Mouse (Mus musculus): Measurements from ENCODE around the gene Stard9.
A peak's percentile ranks its signal among the peaks of the same experiment; 100 is the strongest.

Gene Stard9

DNA sequence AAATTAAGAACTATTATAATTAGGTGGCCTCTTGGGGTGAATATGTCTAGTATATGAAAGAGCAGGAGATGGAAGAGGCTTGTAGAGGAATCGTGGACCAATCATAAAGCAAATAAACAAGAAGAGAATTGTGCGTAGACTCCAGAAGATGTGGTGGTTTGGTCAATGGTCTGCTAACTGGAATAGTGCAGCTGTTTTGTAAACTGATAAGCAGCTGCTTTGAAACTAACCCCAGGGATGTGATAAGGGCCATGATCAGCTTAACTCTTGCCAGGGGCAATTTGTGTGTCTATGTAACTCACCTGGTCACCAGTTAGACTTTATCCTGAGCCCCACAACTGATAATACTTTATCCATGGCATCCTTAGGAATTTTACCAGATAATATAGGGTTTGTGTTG lies 2.6 kb downstream of the Stard9 start:
- no peak for DNase-seq (ENCODE audit: low read depth, low spot score)
- H3K27me3 ChIP-seq (ENCODE audit: control insufficient read depth, insufficient read depth, low read length, poor library complexity, severe bottlenecking), result no peaks in the 10 kb centered on the region

DNA sequence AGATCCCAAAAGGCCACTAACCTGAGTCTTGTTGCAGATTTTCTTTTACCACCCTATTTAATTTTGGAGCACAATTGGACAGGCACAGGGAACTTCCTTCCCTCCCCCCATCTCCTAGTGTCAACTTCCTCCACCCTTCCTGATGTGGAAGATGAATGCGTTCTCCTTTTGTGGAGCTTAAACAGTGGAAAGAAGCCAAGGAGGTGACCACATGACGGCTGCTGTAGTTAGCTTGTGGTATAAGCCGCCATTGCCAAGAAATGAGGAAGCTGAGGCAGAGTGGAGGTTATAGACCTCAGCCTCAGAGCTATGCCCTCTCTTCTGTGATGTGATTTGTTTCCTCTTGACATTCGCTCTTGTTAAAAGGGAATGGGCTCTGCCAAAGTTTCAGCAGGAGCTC lies 3.0 kb downstream of the Stard9 start:
- Histone ChIP-seq H3K27me3 (ENCODE audit: control insufficient read depth, insufficient read depth, low read length, poor library complexity, severe bottlenecking) (no peaks in the 10 kb centered on the region), H3K36me3 (ENCODE audit: control insufficient read depth, insufficient read depth, low read length, poor library complexity, severe bottlenecking) (no peaks in the 10 kb centered on the region)
- peak; percentile 42 for DNase-seq (ENCODE audit: low read depth, low spot score)

More for the DNA sequence above, 2.6 kb downstream of the Stard9 start:
- H3K36me3 ChIP-seq (ENCODE audit: control insufficient read depth, insufficient read depth, low read length, poor library complexity, severe bottlenecking), result no peaks in the 10 kb centered on the region

DNA sequence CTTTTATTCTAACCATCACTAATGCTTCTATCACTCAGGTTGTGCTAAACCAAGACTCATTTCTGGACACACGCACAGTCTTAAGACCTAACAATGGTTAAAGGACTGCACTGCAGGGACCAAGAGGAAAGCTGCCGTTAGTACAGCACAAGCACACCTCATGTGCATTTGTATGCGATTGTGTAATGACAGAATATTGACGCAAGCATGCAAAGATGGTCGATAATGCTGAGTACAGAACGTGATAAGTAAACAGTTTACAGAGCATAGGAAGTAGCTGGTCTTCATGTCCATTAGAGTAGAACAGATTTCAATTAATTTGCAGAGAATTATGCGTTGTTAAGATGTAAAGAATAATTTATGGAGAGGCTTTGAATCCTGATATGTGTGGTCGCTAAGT lies 11.9 kb downstream of the Stard9 start:
- DNase-seq (ENCODE audit: low read depth, low spot score), result no peak
- no peaks in the 10 kb centered on the region for H3K27me3 ChIP-seq (ENCODE audit: control insufficient read depth, insufficient read depth, low read length, poor library complexity, severe bottlenecking)
- H3K36me3 ChIP-seq (ENCODE audit: control insufficient read depth, insufficient read depth, low read length, poor library complexity, severe bottlenecking), result no peaks in the 10 kb centered on the region

DNA sequence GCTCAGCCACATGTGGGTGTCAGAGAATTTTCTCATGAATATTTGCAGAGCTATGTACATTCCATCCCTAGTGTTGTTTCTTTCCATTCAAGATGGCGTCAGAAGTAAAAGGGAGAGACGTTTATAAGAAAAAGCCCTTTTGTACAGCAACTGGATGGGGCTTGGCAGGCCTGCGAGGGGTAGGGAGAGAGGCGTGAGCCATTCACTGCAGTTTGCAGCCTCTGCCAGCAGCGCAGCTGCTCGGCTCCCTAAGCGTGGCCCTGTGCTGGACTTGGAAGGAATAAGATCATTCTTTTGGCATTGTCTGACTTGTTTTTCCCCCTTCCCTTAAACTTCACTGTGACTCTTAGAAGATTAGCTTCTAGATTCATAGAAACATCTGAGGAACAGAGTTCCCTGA lies 14.9 kb downstream of the Stard9 start:
- no peaks in the 10 kb centered on the region for H3K27me3 ChIP-seq (ENCODE audit: control insufficient read depth, insufficient read depth, low read length, poor library complexity, severe bottlenecking)
- no peaks in the 10 kb centered on the region for H3K36me3 ChIP-seq (ENCODE audit: control insufficient read depth, insufficient read depth, low read length, poor library complexity, severe bottlenecking)
- DNase-seq (ENCODE audit: low read depth, low spot score), result no peak

DNA sequence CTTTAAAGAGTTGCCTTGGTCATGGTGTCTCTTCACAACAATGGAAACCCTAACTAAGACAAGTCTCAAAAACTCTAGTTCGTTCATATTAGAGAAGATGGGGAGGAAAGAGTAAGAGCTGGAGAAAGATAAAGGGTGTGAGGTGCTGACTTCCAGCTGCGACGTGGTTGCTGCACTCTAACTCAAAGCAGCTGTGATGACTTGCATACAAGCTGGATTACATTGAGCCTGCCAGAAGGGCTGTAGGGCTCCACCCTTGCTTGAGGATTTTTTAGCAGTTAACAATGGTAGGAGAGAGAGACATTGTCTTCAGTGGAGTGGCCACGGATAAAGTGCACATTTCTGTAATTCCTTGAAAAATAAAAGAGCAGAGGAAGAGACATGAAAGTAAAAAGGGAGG lies 17.9 kb downstream of the Stard9 start:
- no peak for DNase-seq (ENCODE audit: low read depth, low spot score)
- H3K27me3 ChIP-seq (ENCODE audit: control insufficient read depth, insufficient read depth, low read length, poor library complexity, severe bottlenecking), result no peaks in the 10 kb centered on the region
- H3K36me3 ChIP-seq (ENCODE audit: control insufficient read depth, insufficient read depth, low read length, poor library complexity, severe bottlenecking), result no peaks in the 10 kb centered on the region

DNA sequence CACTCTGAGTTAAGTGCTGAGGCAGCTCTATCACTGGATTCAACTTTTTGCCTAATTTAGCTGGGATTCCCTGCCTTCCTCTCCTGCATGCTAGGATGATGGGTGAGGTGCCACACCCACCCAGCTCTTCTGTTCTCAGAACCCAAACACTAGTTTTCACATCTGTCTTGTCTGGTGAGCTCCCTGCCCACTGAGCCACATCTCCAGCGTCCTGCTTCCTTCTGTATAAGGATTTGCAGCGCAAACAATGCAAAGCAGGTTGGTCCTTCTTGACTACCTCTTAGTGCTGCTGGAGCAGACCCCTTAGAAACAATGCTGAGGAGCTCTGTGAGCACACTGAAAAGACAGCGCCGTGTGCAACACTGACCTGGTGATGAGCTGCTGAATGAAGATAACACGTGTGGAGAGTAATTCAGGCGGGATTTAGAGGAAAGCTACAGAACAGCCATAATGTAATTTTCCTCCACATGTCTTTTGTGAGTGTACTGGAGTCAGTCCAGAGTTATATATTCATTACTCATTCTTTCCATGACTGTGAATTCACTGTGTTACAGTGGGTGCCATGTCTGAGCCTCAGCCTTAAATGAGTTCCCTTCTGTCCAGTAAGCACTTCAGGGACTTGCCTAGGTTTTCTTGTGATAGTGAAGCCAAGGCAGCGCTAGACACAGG lies 23.5 kb downstream of the Stard9 start:
- H3K36me3 ChIP-seq (ENCODE audit: control insufficient read depth, insufficient read depth, low read length, poor library complexity, severe bottlenecking), result no peaks in the 10 kb centered on the region
- DNase-seq (ENCODE audit: low read depth, low spot score), result no peak

DNA sequence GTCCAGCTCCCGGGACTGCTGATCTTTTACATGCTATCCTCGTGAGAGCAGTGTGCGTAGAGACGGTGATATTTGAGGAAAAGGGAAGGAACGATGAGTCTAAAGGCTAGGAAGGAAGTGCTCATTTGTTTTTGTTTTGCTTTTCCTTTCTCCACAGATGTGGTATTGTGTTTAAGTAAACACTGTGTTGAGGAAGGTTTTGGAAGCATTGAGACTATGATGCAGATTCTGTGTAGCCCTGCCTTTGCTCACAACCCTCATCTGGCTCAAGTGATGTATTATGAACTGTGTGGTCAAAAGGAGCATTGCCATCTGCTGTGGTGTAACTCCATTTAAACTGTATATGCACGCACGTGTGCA lies 24.0 kb downstream of the Stard9 start:
- Histone ChIP-seq H3K36me3 (ENCODE audit: control insufficient read depth, insufficient read depth, low read length, poor library complexity, severe bottlenecking) (no peaks in the 10 kb centered on the region), H3K27me3 (ENCODE audit: control insufficient read depth, insufficient read depth, low read length, poor library complexity, severe bottlenecking) (no peaks in the 10 kb centered on the region)
- no peak for DNase-seq (ENCODE audit: low read depth, low spot score)

More for the DNA sequence above, 23.5 kb downstream of the Stard9 start:
- H3K27me3 ChIP-seq (ENCODE audit: control insufficient read depth, insufficient read depth, low read length, poor library complexity, severe bottlenecking), result no peaks in the 10 kb centered on the region

DNA sequence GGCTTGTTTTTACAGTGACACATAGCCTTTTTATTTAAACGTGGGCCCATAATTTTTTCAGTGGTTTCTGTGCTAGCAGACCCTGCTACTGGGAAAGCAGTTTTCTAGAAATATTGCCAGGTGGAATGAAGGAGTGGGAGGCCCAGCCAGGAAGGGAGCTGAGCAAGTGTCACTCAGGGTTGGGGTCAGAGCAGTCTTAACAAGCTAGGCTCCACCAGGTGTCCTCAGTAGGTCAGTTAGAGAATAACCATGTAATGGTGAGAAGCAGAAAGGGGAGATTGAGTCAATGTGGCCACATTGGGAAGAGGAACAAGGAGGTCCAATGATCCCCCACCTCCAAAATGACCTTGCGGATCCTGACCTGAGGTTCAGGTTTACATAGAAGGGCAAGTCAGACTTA lies 25.8 kb downstream of the Stard9 start:
- no peaks in the 10 kb centered on the region for H3K36me3 ChIP-seq (ENCODE audit: control insufficient read depth, insufficient read depth, low read length, poor library complexity, severe bottlenecking)
- no peaks in the 10 kb centered on the region for H3K27me3 ChIP-seq (ENCODE audit: control insufficient read depth, insufficient read depth, low read length, poor library complexity, severe bottlenecking)
- DNase-seq (ENCODE audit: low read depth, low spot score), result no peak

DNA sequence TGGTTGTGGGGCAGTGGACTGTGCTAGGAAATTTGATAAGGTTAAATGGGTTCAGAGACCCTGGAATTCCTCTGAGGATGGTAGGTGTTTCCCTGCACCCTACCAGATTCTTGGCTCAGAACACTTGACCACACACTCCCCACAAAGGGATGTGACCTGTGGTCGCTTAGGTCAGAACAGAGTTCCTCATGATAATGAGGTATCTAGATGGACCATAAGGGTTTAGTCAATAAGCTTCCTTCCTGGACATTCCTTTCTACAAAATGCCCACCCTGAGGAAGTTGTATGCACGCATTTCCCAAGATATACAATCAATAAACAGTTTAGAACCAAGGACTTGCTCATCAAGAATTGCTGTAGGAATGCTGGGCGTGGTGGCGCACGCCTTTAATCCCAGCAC lies 27.0 kb downstream of the Stard9 start:
- DNase-seq (ENCODE audit: low read depth, low spot score), result no peak
- Histone ChIP-seq H3K36me3 (ENCODE audit: control insufficient read depth, insufficient read depth, low read length, poor library complexity, severe bottlenecking) (no peaks in the 10 kb centered on the region), H3K27me3 (ENCODE audit: control insufficient read depth, insufficient read depth, low read length, poor library complexity, severe bottlenecking) (no peaks in the 10 kb centered on the region)

DNA sequence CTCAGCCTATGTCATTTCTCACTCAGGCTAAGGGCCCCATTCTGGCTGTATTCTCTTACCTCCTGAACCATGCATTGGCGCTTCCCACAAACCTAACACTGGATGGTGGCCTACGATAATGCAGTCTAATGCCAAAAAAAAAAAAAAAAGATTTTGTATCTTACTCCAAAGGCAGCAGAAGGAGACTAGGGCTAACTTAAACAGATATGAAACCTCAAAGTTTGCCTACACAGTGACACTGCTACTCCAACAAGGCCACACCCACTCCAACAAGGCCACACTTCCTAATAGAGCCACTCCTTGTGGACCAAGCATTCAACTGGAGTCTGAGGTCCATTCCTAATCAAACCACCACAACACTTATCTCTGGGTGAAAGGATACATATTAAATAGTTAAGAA lies 27.8 kb downstream of the Stard9 start:
- DNase-seq (ENCODE audit: low read depth, low spot score), result no peak
- Histone ChIP-seq H3K36me3 (ENCODE audit: control insufficient read depth, insufficient read depth, low read length, poor library complexity, severe bottlenecking) (no peaks in the 10 kb centered on the region), H3K27me3 (ENCODE audit: control insufficient read depth, insufficient read depth, low read length, poor library complexity, severe bottlenecking) (no peaks in the 10 kb centered on the region)

DNA sequence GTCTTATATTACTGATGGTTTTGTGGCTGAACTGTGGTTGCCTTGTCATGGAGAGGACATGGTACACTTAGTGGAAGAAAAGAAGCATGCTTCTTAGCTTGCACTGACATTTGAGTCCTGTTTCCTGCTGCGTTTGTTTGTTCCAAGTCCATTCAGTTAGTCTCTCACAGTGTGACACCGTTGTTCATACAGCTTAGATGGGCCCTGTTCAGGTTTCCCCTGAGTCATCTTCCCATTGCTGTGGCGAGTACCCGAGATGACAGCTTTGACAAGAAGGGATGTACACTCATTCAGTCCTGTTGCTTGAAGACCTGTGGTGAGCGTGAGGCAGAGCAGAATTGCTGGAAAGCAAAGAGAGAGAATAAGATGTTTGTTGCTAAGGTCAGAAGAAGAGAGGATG lies 29.6 kb downstream of the Stard9 start:
- DNase-seq (ENCODE audit: low read depth, low spot score), result no peak

DNA sequence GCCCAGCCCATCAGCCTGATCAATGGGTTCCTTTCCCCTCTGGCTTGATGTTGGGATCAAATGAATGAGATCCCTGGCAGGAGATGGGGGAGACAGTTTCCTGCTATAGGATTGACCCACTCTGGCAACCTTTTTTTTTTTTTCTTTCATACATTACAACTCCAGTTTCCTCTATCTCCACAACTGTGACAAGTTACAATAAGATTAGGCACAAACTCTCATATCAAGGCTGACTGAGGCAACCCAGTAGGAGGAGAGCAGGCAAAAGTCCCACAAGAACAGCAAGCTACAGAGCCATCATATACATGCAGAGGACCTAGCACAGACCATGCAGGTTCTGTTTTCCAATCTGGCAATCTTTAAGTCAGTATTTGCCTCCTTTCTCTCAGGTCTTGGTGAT lies 30.4 kb downstream of the Stard9 start:
- DNase-seq (ENCODE audit: low read depth, low spot score), result no peak
- H3K27me3 ChIP-seq (ENCODE audit: control insufficient read depth, insufficient read depth, low read length, poor library complexity, severe bottlenecking), result no peaks in the 10 kb centered on the region
- H3K36me3 ChIP-seq (ENCODE audit: control insufficient read depth, insufficient read depth, low read length, poor library complexity, severe bottlenecking), result no peaks in the 10 kb centered on the region

More for the DNA sequence above, 29.6 kb downstream of the Stard9 start:
- Histone ChIP-seq H3K27me3 (ENCODE audit: control insufficient read depth, insufficient read depth, low read length, poor library complexity, severe bottlenecking) (no peaks in the 10 kb centered on the region), H3K36me3 (ENCODE audit: control insufficient read depth, insufficient read depth, low read length, poor library complexity, severe bottlenecking) (no peaks in the 10 kb centered on the region)

DNA sequence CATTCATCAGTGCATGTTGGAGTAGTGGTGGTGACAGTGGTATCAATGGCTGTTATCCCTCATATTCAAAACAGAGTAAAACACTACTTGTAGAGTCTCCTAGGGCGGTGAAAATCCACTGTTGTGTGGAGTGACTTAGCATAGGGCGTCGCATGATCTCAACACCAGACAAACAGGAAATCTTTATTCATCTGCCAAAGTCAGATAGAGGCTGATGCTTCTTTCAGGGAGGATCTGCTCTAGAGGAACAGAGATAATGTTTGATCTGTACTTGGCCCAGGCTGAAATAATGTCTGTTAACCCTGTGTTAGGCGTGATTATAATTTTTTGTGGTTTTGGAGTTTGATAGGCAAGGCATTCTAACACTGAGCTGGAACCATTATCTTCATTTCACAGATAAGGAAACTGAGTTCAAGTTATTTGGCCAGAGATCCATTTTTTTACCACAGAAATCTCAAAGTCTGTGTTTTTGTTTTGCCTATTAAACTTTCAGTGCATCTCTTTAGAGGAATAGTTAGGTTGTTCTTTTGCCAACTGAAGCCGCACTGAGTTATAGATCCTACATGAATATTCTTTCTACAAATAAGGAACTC lies 31.7 kb downstream of the Stard9 start:
- H3K36me3 ChIP-seq (ENCODE audit: control insufficient read depth, insufficient read depth, low read length, poor library complexity, severe bottlenecking), result no peaks in the 10 kb centered on the region
- no peaks in the 10 kb centered on the region for H3K27me3 ChIP-seq (ENCODE audit: control insufficient read depth, insufficient read depth, low read length, poor library complexity, severe bottlenecking)
- DNase-seq (ENCODE audit: low read depth, low spot score), result no peak

DNA sequence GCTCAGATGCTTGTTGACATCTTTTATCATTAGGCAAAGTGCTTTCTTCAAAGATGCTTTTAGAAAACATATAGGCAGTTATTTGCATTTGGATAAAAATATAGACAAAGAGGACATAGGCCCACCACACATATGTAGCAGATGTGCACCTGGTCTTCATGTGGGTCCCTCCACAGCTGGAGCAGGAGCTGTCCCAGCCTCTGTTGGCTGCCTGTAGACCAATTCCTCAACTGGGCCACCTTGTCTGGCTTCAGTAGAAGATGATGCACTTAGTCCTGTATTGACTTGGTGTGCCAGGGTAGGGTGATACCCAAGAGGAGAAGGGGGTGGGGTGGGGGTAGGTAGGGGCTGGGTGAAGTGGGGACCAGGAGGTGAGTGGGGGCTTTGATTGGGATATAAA lies 33.8 kb downstream of the Stard9 start:
- Histone ChIP-seq H3K27me3 (ENCODE audit: control insufficient read depth, insufficient read depth, low read length, poor library complexity, severe bottlenecking) (no peaks in the 10 kb centered on the region), H3K36me3 (ENCODE audit: control insufficient read depth, insufficient read depth, low read length, poor library complexity, severe bottlenecking) (no peaks in the 10 kb centered on the region)

DNA sequence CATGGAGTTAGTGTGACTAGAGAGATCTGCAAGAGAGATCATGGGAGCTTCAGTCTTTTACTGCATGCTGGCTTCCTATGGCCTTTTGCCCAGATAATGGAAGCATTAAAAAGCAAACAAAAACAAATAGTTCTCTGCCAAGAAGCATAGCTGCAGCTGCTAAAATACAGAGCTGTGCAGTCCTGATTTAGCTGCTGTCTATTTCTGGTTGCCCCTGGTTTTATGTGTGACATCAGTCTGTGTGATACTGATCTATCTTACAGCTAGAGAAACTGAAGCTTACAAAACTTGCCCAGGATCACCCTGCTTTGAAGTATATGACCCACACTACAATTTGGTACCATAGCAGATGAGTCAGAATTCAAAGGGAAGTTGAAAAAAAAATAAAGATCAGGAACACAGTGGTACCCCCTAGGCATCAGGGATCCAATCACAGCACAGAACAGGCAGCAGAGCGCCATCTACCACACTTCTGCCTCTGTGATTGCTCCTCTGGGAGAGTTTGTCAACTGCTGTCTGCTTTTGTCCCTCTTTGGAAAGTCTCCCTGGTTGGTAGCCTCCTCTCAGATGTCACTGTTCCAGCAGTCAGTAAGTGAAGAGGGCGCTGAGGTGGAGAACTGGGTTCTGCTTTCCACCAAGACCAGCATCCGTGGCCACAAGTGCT lies 34.7 kb downstream of the Stard9 start:
- Histone ChIP-seq H3K36me3 (ENCODE audit: control insufficient read depth, insufficient read depth, low read length, poor library complexity, severe bottlenecking) (no peaks in the 10 kb centered on the region), H3K27me3 (ENCODE audit: control insufficient read depth, insufficient read depth, low read length, poor library complexity, severe bottlenecking) (no peaks in the 10 kb centered on the region)
- DNase-seq (ENCODE audit: low read depth, low spot score), result no peak

More for the DNA sequence above, 33.8 kb downstream of the Stard9 start:
- DNase-seq (ENCODE audit: low read depth, low spot score), result no peak

All from splenic B cell, adult 2 months (primary cell).